Mouse (Mus musculus) lung, embryonic 14.5 days (tissue): ENCODE data around the gene Brd4. TPM values are rescaled to one million over a fixed set of nuclear protein-coding genes. Genes with fewer than 3 reads are reported as not detected.

Source experiments
- ATAC-seq: fragments of 200-750 bp; cut with Nextera tagmentation; 2 replicates; pipeline ENCODE4 v1.8.0; 2017; ENCODE audit warnings: mild to moderate bottlenecking, moderate TSS enrichment, moderate library complexity; ENCODE audit not compliant: insufficient read depth
- DNase-seq: peaks from one replicate; pipeline ENCODE4 v3.0.0-alpha.2; 2015
- H3K27ac ChIP-seq: fragments of 300-500 bp; sonication (generic); 2 replicates; pipeline ENCODE4 v1.5.1; 2014; ENCODE audit warnings: low read depth, mild to moderate bottlenecking, moderate library complexity
- H3K27me3 ChIP-seq: fragments of 300-500 bp; sonication (generic); 2 replicates; pipeline ENCODE4 v1.6.1; 2014; ENCODE audit warnings: low read length, control low read depth; ENCODE audit not compliant: insufficient read depth
- H3K36me3 ChIP-seq: fragments of 300-500 bp; sonication (generic); 2 replicates; pipeline ENCODE4 v1.6.1; 2014; ENCODE audit warnings: control low read depth; ENCODE audit not compliant: insufficient read depth
- H3K4me1 ChIP-seq: fragments of 300-500 bp; sonication (generic); 2 replicates; pipeline ENCODE4 v1.6.1; 2014; ENCODE audit warnings: antibody characterized with exemption, control low read depth; ENCODE audit not compliant: insufficient read depth
- H3K4me2 ChIP-seq: fragments of 300-500 bp; sonication (generic); 2 replicates; pipeline ENCODE4 v1.6.1; 2014; ENCODE audit warnings: mild to moderate bottlenecking
- H3K4me3 ChIP-seq: fragments of 300-500 bp; sonication (generic); 2 replicates; pipeline ENCODE4 v1.5.1; 2014; ENCODE audit warnings: low read depth, low read length
- H3K9ac ChIP-seq: fragments of 300-500 bp; sonication (generic); 2 replicates; pipeline ENCODE4 v1.6.1; 2014
- H3K9me3 ChIP-seq: fragments of 300-500 bp; sonication (generic); 2 replicates; pipeline ENCODE4 v1.6.1; 2016; ENCODE audit warnings: low read depth, low read length, control low read depth
- CTCF ChIP-seq: IDR thresholded peaks from 2 replicates; pipeline ENCODE4 v1.5.1; 2016; ENCODE audit warnings: antibody characterized with exemption, low read depth
- WGBS: fragments of 180-500 bp; shearing (Covaris S2); extraction: QIAGEN DNeasy Blood & Tissue Kit; methylation state at CpG from one replicate; pipeline ENCODE4 v1.1.7; 2014; 5-methylcytosine and 5-hydroxymethylcytosine counted together
- polyA plus RNA-seq: library from polyadenylated mRNA; unstranded; fragments of >200 nt; fragmentation: Nextera tagmentation; extraction: Ambion mirVana; gene quantifications from 2 replicates; pipeline ENCODE4 v1.2.1, GENCODE M21; 2014

The Brd4 gene
- polyA plus RNA-seq, 1 experiment from 2014 or later = 114 TPM

DNA sequence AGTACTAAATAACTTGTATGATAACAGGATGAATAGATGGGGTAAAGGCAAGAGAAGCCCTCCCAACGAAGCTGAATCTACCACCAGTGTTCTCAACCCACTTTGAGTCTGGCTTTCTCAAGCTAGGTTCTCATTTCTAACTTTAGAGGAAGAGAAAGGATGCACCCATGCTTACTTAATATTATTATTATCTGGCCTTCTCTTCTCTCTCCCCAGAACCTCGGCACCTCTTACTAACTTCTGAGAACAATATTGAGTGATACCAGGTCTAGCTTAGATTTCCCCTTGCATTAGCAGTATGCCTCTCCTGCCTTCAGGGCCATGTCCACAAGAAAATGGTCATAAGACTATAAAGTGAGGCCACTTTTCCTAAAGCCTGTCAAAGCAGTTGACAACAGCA lies 16.4 kb downstream of the Brd4 start:
- Histone ChIP-seq H3K4me3 (no peak overlapping the region), H3K9me3 (no peaks in the 10 kb centered on the region), H3K27me3 (no peaks in the 10 kb centered on the region), H3K9ac (no peak overlapping the region), H3K4me1 (no peaks in the 10 kb centered on the region), H3K36me3 (no peaks in the 10 kb centered on the region; the same call in 1 of the 2 replicates), H3K27ac (no peak overlapping the region), H3K4me2 (no peak overlapping the region)
- 83% methylated on average over 2 of the region's 2 CpGs for WGBS
- DNase-seq (no peak), ATAC-seq (no peak)
- no peak for TF ChIP-seq CTCF

DNA sequence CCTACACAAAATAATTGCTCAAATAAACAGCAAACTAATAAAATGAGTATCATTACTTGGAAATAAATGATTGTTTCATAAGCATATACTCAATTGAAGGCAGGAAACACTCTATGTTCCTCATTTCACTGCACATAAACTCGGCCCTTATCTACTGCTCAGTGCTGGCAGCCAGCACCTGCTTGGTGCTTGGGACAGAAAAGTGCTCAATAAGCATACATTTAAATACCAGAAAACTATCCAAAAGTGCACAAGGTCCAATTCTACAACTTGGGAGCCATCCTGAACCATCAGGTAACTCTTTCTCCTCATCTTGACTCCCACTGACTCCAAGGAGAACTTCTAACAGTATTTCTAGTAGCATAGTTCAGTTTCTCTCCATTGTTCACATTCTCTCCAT lies 16.9 kb downstream of the Brd4 start:
- H3K9ac ChIP-seq = no peak overlapping the region
- H3K27me3 ChIP-seq = no peaks in the 10 kb centered on the region
- no peaks in the 10 kb centered on the region; the same call in 1 of the 2 replicates for H3K36me3 ChIP-seq
- no peaks in the 10 kb centered on the region for H3K4me1 ChIP-seq
- DNase-seq (no peak), ATAC-seq (no peak)
- WGBS = 71% methylated on average over 1 of the region's 1 CpGs
- H3K27ac ChIP-seq = no peak overlapping the region
- TF ChIP-seq CTCF = no peak
- H3K4me3 ChIP-seq = no peak overlapping the region
- no peak overlapping the region for H3K4me2 ChIP-seq
- H3K9me3 ChIP-seq = no peaks in the 10 kb centered on the region

DNA sequence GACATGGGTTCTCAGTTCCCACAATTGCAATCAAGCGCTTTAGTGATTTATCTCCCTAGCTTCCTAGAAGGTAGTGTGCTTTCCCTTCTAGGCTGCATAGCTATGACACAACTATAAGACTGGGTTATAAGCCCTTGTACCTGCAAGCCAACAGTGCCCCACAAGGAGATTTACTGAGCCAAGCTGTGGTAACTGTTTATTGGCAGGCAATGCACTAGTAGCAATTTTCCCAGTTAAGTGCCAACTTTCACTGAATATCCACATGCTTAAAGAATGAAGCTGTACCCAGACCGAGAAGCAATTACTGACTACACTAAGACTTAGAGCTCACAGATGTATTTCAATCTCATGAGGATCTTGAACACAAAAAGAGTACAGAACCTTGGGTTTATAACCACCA lies 20.9 kb downstream of the Brd4 start:
- Histone ChIP-seq H3K27ac (no peak overlapping the region), H3K4me2 (no peak overlapping the region), H3K4me1 (no peaks in the 10 kb centered on the region), H3K9me3 (no peaks in the 10 kb centered on the region), H3K27me3 (no peaks in the 10 kb centered on the region), H3K9ac (no peak overlapping the region), H3K4me3 (no peak overlapping the region), H3K36me3 (no peaks in the 10 kb centered on the region)
- DNase-seq (no peak), ATAC-seq (no peak)
- 90% methylated on average over 2 of the region's 2 CpGs for WGBS
- no peak for TF ChIP-seq CTCF

DNA sequence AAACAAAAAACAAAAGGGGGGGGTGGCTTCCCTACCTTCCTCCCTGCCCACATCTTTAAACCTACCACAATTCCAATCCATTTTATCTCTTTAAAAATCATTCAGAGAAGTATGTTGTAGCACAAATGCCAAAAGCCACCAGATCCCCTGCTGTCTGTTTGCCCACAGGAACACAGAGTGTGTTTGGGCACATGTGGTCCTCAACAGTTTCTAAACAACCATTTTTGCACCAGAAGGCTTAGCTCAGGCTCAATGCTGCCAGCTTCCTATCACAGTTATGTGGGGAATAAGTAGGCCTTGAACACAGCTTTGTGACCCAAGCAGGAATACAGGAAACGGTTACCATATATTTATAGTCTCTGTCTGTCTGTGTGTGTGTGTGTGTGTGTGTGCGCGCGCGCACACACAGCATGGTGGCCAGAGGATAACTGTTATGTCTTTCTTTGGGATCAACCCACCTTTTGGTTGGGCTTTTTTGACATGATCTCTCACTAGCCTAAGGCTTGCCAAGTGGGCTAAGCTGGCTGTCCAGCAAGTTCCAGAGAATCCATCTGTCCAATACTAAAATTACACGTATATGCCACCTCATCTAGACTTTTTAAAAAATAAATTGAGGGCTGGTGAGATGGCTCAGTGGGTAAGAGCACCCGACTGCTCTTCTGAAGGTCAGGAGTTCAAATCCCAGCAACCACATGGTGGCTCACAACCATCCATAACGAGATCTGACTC lies 21.5 kb downstream of the Brd4 start:
- Histone ChIP-seq H3K4me2 (no peak overlapping the region), H3K4me1 (no peaks in the 10 kb centered on the region), H3K9me3 (no peaks in the 10 kb centered on the region), H3K27me3 (no peaks in the 10 kb centered on the region), H3K27ac (no peak overlapping the region), H3K36me3 (no peaks in the 10 kb centered on the region), H3K9ac (no peak overlapping the region), H3K4me3 (no peak overlapping the region)
- ATAC-seq = no peak
- no peak for TF ChIP-seq CTCF
- 89% methylated on average over 8 of the region's 8 CpGs for WGBS
- DNase-seq = no peak

DNA sequence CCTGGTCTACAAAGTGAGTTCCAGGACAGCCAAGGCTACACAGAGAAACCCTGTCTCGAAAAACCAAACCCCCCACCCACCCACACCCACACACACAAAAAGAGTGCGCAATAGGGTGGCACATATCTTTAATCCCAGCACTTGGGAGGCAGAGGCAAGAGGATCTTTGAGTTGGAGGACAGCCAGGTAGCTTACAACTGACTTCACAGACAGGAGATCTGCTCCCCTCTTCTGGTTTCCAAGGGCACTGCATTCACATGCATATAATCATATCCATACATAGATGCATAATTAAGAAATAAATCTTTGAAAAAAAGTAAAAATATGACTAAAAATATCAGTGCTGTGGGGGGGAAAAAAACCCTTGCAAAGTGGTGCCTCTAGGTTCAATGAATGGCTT lies 25.7 kb downstream of the Brd4 start:
- H3K4me2 ChIP-seq = no peak overlapping the region
- DNase-seq (no peak), ATAC-seq (no peak)
- WGBS = 96% methylated on average over 2 of the region's 2 CpGs
- no peak overlapping the region for H3K27ac ChIP-seq
- H3K9ac ChIP-seq = no peak overlapping the region
- no peak for TF ChIP-seq CTCF
- no peaks in the 10 kb centered on the region for H3K27me3 ChIP-seq
- no peak overlapping the region for H3K4me3 ChIP-seq
- H3K36me3 ChIP-seq = no peaks in the 10 kb centered on the region
- H3K4me1 ChIP-seq = no peaks in the 10 kb centered on the region
- H3K9me3 ChIP-seq = no peaks in the 10 kb centered on the region

DNA sequence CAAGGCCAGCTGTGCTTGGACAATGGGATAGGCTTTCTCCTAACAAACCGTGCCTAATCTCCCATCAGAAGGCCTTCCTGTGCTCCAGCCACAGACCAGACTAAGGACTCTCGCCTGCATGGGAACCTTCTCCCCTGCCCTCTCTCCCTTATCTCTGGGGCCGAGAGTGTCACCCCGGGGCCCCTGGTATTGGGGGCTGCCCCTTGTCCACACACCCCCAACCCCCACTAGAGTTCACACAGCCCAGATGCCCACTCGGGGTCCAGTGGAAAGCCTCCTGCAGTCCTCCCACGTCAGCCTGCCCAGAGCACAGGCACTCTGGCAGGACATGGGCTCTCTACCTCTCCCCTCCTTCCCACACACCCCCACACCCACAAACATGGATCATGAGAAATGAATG lies 26.6 kb downstream of the Brd4 start:
- H3K4me1 ChIP-seq = no peaks in the 10 kb centered on the region
- ATAC-seq = no peak
- TF ChIP-seq CTCF = no peak
- no peaks in the 10 kb centered on the region for H3K9me3 ChIP-seq
- H3K4me3 ChIP-seq = no peak overlapping the region
- no peak overlapping the region for H3K9ac ChIP-seq
- H3K4me2 ChIP-seq = no peak overlapping the region
- no peaks in the 10 kb centered on the region for H3K36me3 ChIP-seq
- WGBS = 60% methylated on average over 6 of the region's 6 CpGs
- no peak for DNase-seq
- H3K27me3 ChIP-seq = no peaks in the 10 kb centered on the region
- no peak overlapping the region for H3K27ac ChIP-seq

DNA sequence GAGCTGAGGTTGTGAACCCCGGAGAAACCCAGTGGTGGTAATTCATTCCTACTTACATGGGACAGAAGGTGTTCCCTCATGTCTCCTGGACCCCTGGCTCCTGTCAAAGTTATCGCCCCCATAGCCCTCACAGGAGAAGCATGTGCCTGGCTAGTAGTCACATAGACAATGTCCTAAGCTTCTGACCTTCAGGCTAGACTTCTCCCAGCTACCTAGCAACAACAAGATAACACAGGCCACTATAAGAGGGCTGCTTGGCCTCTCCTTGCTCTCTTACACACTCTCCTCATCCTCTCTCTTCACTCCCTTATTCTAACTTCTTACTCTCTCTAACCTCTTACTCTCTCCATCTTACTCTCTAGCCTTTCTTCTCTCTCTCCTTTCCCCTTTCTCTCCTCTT lies 27.1 kb downstream of the Brd4 start:
- ATAC-seq (no peak), DNase-seq (no peak)
- no peak for TF ChIP-seq CTCF
- H3K9me3 ChIP-seq = no peaks in the 10 kb centered on the region
- no peak overlapping the region for H3K4me3 ChIP-seq
- no peak overlapping the region for H3K9ac ChIP-seq
- no peaks in the 10 kb centered on the region for H3K4me1 ChIP-seq
- H3K27me3 ChIP-seq = no peaks in the 10 kb centered on the region
- 87% methylated on average over 2 of the region's 2 CpGs for WGBS
- H3K4me2 ChIP-seq = no peak overlapping the region
- H3K27ac ChIP-seq = no peak overlapping the region
- no peaks in the 10 kb centered on the region for H3K36me3 ChIP-seq
